Mouse (Mus musculus) T-helper 17 cell (primary cell): ENCODE results near the gene Kdm1b.

Source experiments
- in situ Hi-C, 2 experiments: fragments of 300-600 bp; cut with MboI, MseI; formaldehyde crosslinking; loops; 1 replicate in 1 of 2; 2 replicates in 1 of 2; pipeline ENCODE4 v1.15.1; 2025; ENCODE audit warnings: high pct_unique_total_duplicates in 2 of 2

Gene Kdm1b

GRCm38 (mm10) chr13:47105711-47106579, 62.6 kb downstream of the Kdm1b start, which contains the start of gene Dek:
Gene Dek, minus strand, starts transcription at chr13:47106201.
- in situ Hi-C loops = no loop called here

- in situ Hi-C loops = no loop called here
Observed at GRCm38 (mm10) chr13:47106580-47106888, 63.2 kb downstream of the Kdm1b start.

GRCm38 (mm10) chr13:47109239-47109638, 65.9 kb downstream of the Kdm1b start:
- in situ Hi-C loops = no loop called here

DNA sequence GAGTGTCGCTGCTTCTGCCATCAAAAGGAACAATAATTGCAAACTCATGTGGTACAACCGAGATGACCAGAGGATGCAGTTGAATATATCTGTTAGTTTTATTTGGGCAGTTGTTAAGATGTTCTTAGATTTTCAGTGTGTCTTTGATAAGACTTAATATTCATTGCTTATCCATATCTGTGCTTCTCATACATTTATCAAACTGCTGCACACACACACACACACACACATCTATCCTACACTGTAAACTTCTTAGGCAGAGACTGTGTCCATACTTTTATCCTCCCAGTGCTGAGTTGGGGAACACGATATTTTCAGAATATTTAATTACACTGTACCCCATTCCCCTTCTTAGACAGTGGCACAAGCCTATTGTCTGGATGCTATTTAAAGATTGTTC, 67.9 kb downstream of the Kdm1b start:
- in situ Hi-C loops = no loop called here

DNA sequence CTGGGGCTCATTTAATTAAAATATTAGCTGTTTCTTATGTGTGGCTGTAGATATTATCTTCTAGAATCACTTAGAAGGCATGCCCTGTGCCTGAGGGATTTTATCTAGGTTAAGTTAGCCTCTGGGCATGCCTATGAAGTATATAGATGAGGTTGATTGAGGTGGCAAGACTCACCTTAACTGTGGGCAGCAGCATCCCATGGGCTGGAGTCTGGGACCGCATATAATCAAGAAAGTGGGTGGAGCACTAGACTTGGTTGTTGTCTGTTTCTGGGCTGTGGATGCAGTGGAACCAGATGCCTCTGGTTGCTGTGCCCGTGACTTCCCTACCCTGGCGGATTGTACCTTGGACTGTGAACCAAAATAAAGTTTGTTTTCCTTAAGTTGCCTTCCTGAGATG, 68.8 kb downstream of the Kdm1b start:
- in situ Hi-C loops = no loop called here

- in situ Hi-C loops = no loop called here
Observed at GRCm38 (mm10) chr13:47112924-47113323, 69.6 kb downstream of the Kdm1b start.

- in situ Hi-C loops = no loop called here
Observed at GRCm38 (mm10) chr13:47116000-47116399, 72.7 kb downstream of the Kdm1b start.

DNA sequence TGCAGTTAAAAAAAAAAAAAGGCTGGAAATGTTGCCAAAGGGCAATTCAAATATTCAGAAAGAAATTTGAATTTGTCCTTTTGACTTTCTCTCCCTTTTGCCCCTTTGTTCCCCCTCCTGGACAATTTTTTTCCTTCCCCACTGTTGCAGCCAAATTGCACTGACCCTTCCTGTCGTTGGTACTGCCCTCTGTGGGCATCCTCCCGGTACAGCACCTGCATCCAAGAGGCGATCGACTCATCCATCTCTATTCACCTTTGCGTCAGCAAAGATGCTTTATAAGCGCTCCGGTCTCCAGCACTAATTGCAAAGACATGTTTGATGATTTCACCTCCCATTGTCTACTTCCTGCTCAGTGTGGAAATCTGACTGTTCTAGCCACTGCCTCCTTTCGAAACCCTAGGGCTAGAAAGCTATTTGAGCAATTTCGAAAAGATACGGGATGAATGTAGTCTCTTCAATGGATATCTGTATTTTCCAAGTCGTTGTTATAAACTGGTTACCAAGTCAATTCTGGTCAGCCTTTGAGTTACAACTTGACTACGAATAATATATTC, 78.1 kb downstream of the Kdm1b start:
- in situ Hi-C loops = no loop called here

- in situ Hi-C loops = no loop called here
Observed at GRCm38 (mm10) chr13:47122537-47123430, 79.5 kb downstream of the Kdm1b start, which contains the start of gene Rnf144b. Gene Rnf144b, plus strand, starts transcription at chr13:47122656.

DNA sequence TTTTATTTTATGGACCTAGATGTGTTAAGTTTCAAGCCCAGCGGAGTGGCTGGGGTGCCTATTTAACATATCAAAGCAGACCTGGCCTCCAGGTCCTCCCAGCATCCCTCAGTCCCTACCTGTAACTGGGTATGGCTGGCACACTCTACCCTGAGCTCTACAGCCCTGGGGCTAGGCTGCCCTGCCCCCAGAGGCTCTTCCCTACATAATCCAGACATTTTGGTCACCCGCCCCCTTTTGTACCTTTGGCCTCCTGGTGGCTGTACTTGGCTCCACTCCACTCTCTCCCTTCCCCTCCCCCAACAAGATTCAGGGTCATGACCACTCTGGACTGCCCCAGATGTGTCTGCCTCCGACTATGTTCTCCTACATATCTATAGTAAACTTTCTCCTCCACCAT, 81.2 kb downstream of the Kdm1b start:
- in situ Hi-C loops = no loop called here

DNA sequence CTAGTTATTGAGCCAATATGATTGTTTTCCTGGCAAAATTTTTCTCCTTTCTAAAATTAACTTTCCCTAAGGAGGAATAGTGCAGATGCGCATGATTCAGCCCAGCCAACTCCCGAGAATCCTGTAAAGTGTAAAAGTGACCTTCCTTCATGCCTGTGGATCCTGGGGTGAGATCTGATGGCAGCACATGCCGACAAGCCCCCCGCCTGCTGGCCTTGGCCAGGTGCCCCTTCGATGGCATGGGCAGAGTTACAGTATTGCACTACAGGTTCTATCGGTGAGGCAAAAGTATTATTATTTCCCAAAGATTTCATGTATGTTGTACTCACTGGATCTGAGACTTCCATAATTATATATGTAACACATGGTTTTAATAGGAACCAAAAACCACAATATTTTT, 81.7 kb downstream of the Kdm1b start:
- in situ Hi-C loops = no loop called here

GRCm38 (mm10) chr13:47125595-47125994, 82.3 kb downstream of the Kdm1b start:
- in situ Hi-C loops = no loop called here

- in situ Hi-C loops = no loop called here
Observed at GRCm38 (mm10) chr13:47129090-47129489, 85.8 kb downstream of the Kdm1b start.

GRCm38 (mm10) chr13:47133058-47133457, 89.8 kb downstream of the Kdm1b start:
- in situ Hi-C loops = no loop called here

DNA sequence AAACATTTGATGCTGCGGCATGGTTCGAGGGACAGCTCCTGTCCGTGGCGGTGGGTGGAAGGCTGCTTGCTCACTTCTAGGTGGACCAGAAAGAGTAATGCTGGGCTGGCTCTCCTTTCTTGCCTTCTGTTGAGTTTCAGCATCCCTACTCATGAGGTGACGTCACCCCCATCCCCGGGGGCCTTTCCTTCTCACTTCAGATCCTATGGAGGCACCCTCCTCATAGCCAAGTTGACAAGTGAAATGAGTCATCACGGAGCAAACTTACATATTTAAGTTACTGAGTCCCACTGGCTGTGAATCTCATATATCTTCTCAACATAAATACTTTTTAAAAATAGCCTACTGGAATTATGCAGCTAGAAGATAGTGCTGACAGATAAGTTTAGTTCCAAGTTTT, 91.5 kb downstream of the Kdm1b start:
- in situ Hi-C loops = no loop called here
